Mouse (Mus musculus): Measurements from ENCODE around the gene Spg21.

GRCm38 (mm10) chr9:65465241-65465640 is 4.5 kb downstream of the Spg21 start:
- TF ChIP-seq POLR2A (IDR thresholded peaks at IDR 0.05; ENCODE audit: extremely low read depth, insufficient read depth, low read length) (no peak), CTCF (IDR thresholded peaks at IDR 0.05; ENCODE audit: extremely low read depth, insufficient read depth, low read length) (no peak)
